Mouse (Mus musculus) monocyte, adult 5-6 weeks (primary cell): ENCODE results near the gene 4930412O13Rik. TPM values are rescaled to one million over a fixed set of nuclear protein-coding genes. Genes with fewer than 3 reads are reported as not detected.

Experiments used
- ATAC-seq: fragments of 153-309, 156-312 bp; replicated peaks from 2 replicates; pipeline ENCODE4 v1.8.0; 2017; ENCODE audit warnings: mild to moderate bottlenecking; ENCODE audit not compliant: low TSS enrichment, insufficient number of reproducible peaks, severe bottlenecking, poor library complexity, low FRiP score
- total RNA-seq: library from RNA; stranded (forward); fragments of 200-1000, 200-491, 200-594 nt; gene quantifications from 3 replicates; pipeline ENCODE4 v1.2.3, GENCODE M21; 2017

4930412O13Rik gene
- total RNA-seq, 1 experiment from 2014 or later: not detected

DNA sequence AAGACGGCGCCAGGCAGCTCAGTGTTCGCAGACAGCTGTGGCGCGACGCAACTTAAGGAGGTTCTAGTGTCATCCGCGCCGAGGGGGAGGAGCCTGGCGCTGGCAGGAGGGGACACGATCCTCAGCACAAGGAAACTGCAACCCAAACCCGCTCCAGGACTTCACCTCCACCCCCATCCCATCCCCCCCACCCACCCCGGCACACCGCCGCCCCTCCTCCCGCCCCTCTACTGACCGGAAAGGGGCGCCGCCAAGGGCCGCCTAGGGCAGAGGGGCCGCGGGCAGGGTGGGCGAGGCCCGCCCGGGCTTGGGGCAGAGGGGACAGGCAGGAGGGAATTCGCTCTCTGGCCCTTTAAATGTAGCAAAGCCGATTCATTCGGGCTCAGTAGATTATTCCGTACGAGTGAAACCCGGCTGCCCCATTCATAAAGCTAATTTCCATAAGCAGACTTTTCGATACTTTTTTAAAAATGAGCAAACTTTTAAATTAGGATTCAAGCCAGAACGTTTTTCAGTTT lies 2.4 kb upstream of the 4930412O13Rik start:
- ATAC-seq: no peak

DNA sequence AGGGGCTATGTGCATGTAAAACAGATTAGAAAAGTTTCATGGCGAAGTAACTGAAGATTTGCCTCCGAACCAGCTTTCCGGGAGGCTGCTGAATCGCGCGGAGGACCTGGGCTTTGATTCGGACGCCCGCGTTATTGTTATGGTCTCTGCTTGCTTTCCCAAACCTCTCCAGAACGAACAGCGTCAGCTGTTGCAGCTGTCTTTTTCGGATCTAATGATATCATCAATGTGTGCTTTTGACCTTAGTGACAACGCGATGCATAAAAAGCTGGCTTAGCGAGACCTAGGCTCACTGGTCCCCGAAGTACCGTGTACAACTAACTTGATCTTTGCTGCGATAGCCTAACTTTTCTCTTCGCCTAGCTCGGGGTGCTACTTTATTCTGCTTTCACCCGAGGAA lies 2.0 kb upstream of the 4930412O13Rik start:
- ATAC-seq: no peak

DNA sequence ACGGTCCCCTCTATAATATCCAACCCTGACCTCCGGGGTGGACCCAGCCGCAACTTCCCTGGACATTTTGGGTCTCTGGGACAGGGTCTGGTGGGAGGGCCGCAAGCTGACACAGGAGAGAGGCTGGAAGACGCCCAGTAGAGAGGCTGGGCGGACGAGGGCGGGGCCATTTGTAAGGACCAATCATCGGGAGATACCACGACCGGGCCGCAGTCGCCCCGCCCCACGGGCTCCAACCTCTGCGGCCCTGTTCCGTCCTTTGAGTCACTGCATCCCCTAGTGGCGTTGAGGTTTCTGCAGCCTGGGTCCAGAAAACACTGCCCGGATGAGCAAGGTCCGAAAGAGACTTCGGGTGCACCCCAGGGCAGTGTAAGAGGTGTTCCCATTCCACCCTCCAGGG lies 1.6 kb upstream of the 4930412O13Rik start:
- ATAC-seq: peak; percentile 88

DNA sequence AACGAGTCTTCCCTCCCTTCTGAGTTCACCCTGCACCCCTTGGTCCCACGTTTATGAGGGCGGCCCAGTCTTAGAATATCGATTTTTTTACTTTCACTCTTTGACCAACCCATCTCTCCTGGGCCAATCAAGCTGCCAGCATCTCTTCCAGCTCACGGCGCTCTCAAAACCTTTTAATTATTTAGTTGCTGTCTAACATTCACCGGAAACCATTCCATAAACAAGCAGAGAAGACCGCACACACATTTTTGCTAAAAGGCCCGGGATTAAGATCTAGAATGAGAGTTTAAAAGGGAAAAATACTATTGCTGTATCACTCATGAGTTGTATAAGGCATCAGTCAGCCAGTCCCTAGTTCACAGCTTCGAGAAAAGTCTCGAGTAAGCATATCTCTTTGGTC lies 781 bp upstream of the 4930412O13Rik start:
- ATAC-seq: no peak

DNA sequence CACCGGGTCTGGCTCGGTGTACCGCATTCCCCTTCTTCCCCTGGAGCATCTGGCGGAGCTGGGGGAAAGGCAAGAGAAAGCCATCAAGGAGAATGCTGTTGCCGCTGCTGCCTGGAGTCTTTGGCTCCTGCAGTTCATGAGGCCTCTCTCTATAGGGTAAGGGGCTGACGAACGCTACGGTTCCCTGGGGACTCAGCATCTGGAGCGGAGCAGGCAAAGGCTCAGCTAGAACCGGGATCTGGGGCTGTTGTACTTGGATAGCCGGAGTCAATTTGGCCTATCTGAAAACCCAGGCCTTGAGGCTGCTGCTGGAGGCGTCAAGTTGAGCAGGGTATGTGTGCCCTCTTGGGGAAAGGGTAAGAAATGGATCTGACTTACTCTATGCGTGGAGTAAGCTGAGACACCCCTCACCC lies 565 bp downstream of the 4930412O13Rik start:
- no peak for ATAC-seq

DNA sequence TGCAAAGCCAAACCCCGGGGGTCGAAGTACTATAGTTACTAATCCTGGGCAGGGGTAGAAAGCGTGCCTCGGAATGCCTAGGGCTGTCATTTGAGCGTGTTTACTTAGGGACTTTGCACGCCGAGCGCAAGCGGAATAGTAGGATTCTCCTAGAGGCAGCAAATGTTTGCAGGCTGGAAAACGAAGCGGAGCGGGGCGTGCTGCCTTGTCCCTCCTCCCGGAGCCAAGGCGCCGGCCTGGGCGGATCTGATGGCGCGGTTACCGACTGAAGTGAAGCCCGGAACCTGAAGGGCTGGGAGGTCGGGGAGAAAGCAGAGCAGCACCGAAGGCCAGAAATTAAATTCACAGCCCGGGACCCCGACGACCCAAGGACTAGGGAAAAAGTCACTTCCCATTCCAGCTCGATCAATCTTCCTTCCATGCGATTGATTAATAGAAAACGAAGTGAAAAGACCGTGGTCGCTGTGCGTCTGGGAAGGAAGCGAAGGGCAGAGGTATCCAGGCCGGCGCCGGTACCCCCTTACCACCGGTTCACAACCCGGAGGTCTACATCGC lies 1.4 kb downstream of the 4930412O13Rik start:
- no peak for ATAC-seq

DNA sequence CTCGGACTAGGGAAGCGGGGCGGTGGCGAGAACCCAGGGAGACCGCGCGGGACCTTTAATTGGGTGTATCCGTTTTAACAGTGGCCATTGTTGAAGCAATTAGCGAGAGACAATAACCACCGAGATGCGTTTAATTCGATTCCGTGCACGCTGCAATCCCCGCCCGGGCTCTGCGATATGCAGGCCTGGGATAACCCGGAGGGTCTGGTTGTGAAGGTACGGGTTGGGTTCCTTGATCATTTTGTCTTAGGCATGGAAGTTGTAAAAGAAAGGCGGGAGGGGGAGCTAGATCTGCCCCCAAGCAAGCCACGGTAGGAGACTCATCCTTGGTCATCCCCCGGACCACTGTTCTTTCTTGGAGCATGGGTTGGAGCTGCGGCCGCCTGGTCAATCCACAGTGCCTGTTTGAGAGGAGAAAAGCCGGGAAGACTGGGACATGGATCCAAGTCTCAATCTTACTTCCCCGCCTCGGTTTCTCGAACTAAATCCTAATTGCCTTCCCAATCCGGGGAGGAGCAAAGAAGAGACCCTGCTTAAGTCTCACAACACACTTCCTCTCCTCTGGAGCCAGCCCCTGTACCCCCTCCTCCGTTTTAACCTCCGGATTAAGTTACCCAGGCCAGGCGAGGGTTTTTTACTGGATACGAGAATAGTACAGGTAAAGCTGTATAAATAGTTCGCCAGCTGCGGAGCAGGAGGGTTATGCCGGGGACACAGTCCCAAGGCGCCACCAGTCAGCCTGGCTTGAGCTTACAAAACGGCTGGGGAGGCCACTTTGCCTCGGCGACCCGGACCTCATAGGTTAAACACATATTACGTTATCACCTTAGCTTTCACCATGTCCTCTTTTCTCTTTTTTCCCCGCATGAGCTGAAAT lies 2.1 kb downstream of the 4930412O13Rik start:
- no peak for ATAC-seq

DNA sequence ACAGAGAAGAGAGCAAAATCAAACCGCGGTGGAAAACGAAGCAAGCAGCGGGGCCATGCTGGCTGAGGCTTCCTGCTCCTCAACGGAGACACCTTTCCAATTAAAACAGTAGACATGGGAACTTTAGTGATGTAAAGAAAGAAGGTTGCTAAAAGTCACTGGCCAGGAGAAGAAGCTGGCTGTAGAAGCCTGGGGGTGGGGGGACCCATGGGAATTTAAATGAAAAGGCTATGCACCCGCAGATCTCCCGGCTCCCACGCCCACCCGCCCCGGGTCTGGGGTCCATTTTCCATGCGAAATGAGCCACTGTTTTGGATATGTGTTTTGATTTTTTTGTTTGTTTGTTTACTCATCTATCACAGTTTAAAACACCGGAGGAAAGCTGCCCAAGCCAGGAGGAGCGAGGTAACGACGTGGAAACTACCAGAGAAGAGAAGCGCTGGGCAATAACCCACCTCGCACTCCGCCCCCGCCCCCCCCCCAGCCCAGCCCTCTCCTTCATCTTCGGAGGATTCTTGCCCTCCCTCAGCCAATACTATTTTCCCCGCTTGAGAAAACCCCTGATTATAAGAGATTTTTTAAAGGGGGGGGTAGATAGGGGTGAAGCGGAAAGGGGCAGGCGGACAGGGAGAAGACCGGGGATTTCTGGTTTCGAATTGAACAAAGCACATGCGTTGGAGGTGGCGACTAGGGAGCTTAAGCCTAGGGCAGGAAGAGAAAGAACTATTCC lies 2.9 kb downstream of the 4930412O13Rik start:
- ATAC-seq: no peak

DNA sequence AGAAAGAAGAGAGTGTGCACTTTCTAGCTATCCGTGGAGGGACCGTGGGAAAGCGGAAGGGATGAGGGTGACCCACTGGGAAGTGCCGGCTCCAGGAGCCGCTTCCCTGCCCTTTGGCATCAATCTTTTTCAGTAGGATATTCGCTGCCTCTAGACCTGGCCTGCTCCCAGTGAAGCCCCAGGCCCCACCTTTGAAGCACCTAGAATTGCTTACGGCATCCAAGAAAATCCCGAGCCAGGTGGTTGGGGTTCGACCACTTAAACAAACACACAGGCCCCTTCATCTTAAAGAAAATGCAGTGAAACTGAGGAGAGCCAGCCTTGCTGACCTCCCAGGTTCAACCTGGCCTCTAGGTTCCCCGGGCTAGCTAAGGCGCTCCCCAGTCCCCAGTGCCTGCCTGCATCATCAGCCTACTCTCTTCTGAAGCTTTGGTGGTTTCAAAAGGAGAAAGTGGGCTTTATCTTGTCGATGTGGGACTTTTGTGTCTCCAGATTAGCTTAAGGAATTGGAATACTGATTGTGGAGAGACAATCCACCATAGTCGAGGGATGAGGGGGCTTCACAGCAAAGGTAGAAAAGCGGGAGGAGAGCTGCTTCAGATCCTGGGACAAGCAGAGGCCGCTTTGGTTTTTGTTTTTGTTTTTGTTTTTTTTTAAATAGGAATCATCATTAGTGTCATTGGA lies 3.6 kb downstream of the 4930412O13Rik start:
- no peak for ATAC-seq

DNA sequence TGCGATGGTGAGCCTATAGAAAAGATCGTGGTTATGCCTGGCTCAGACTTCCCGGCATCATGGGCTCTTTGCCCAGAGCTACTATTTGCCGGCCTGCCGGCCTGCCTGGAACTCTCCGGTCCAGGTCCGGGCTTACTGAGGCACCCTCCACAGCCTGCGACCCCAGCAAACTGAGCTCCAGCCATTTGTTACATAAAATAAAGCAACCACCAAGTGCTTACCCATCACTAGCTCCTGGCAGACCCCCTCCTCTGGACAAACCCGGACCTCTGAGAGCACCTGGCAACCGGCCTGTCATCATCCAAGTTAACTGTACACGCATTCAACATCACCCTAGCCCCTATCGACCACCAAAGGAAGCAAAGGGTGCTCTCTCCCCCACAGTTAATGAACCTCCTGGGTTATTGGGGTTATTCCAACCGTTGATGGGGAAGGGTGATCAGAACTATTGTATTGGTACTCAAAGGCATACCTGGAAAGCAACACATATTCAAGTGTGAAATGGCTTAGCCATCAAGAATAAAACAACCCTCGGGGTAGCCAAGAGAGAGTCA lies 4.2 kb downstream of the 4930412O13Rik start:
- ATAC-seq: no peak

DNA sequence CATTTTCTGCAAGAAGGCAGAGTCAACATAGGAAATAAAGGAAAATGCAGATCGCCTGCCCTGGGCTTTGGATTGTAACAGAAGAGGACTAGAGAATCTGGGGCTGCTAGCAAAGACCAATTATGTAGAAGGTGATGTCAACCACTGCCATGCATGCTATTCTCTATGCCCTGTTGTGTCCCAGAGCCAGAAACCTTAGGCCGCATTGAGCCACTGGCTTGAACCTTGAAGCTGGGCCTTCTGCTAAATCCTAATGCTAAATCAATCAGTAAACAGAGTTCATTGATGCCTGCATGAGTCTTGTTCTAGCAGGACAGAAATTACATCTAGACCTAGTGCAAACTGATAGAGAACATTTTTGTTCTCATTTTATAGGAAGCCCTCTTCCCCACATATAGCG lies 5.0 kb downstream of the 4930412O13Rik start:
- ATAC-seq: no peak

DNA sequence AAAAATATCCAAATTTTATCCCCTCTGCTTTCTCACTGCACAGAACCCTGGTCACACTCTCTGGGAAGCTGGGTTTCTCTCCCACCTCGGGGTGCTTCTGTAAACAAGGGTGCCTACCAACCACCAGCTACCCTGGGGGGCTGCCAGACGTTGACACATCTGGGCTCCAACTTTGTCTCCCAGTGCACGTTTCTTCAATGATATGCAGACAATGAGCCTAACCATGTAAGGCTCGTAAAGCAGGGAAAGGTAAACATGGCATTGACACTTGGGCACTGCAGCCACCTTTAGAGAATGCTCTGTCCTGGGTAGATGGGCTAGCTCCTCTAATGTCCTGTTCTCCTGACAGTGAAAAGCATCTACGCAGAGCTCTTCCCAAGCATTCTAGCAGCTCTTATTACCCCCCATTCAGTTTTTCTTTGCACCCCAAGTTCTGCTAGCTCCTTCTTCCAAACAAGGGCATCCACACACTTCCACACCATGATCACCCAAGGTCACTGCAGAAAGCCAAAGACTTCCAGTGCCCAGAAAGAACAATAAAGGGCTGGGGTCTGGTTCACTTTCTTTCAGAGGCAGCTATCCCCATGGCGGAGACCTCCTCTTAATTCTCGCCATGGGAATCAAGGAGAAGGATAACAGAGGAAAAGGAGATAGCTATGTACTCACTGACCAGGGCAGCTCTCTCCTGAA lies 6.0 kb downstream of the 4930412O13Rik start:
- no peak for ATAC-seq

DNA sequence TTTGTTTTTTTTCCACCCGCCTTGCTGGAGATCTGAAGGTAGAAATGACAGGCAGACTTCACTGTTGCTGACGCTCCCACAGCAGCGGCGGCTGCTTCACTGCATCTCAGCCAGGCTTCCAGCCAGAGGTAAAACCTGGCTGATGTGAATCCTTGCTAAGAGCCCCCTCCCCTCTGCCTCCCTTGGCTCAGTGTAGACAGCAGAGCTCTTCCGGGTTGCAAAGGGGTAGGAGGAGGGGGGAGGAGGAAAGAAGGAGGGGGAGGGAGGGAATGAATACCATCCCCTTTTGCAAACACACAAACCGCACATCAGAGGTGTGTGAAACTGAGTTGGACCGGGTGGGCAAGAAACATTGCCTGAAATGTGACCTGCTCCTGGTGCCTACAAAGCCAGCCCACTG lies 6.6 kb downstream of the 4930412O13Rik start:
- ATAC-seq: no peak

DNA sequence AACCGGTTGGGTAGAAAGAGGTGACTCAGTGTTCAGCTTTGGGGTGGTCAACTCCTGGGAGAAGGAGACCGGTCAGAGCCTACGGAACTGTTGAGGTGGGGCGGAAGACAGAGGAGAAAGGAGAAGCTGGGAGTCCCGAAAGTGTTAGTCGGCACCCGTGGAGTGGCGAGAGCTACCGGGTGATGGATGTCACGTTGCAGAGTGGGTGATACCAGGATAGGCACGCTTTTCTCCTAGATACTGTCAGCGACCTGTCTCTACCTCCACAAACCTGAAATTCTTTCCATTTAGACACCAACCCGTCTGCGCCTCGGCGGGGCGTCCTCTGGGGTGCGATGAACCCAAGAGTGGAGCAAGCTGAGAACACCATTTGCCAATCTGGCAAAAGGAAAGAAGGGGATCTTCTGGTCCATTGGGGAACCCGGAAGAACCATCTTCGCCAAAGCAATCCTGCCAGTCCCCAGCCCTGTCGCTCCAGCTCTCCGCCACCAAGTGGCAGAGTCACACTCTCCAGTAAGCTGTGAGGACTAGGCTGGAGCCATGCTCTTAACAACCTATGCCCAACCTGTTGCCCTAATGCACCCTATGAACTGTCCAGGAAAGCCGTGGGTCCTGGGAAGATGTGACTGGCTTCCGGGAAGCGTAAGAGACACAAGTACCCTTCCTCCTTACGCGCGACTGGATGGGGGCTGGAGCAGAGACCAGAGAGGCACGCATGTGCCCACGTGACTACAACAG lies 8.0 kb downstream of the 4930412O13Rik start, which contains the start of gene 9230102O04Rik:
9230102O04Rik (minus strand) TSS at position 628 of the 738 bp plus-strand sequence.
- 0 out of 2 replicates have a peak, but pooled peaks have one; percentile 23 for ATAC-seq

DNA sequence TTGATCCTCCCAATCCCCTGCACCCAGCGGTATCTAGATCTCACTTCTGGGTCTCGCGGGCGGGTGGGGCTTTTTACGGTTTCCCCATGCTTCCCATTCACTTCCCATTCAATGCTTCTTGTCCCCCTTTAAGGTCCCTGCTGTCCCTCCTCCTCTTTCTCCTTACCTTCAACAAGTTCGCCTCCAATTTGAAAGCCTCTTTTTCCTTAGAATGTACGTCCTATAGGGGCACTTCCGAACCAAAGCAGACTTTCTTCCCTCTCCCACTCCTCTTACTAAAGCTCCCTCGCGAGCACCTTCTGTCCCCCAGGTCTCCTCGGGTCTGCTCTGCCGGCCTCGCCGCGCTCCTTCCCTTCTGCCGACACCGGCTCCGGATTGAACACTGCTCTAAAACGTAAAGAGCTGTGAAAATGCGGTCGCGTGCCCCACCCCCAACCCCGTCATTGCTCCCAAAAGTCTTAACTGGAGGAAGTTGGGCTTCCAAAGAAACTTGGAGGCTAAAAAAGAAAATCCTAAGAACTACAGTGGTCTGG lies 8.7 kb downstream of the 4930412O13Rik start, which contains the start of gene Gata3:
Gata3 (minus strand) TSS at position 384 of the 533 bp plus-strand sequence.
- no peak for ATAC-seq

DNA sequence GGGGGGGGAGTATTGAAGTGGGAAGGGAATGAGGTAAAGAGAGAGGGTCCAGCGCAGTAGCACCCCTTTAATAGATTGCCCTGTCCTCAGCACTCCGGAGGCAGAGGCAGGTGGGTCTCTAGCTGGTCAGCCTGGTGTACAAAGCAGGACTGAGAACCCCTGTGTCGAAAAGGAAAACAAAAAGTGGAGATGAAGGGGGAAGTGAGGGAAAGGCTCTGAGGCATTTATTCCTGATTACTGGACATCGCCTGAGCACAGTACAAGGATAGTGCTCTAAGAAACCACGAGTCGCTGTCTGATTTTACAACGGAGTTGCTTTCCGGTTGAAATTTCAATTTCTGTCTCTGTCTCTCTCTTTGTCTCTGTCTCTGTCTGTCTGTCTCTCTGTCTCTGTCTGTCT lies 9.2 kb downstream of the 4930412O13Rik start:
- no peak for ATAC-seq

DNA sequence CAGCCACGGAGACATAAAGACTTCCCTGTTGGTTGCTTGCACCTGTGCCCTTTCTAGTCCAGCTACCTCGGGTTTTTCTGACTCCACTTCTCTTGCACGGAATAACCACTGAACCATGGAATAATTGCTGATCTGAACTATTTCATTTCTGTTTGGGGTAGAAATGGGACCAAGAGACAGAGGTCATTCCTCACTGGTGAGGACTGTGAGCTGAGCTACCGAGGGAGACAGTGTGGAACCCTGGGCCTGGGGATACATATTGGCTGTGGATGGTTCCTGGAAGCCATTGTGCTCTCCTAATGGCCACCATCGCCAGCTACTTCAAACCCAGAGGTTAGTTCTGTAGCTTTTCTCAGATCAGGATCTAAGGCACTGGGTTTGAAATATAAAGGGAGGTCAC lies 9.9 kb downstream of the 4930412O13Rik start:
- no peak for ATAC-seq
